Mouse (Mus musculus) embryo, embryonic 10 days (tissue): ENCODE data around the gene Gja3.
A peak's percentile ranks its signal among the peaks of the same experiment; 100 is the strongest.

Experiments used
- DNase-seq: peaks from one replicate; pipeline ENCODE4 v3.0.0-alpha.2; 2015; ENCODE audit warnings: low spot score

The Gja3 gene

DNA sequence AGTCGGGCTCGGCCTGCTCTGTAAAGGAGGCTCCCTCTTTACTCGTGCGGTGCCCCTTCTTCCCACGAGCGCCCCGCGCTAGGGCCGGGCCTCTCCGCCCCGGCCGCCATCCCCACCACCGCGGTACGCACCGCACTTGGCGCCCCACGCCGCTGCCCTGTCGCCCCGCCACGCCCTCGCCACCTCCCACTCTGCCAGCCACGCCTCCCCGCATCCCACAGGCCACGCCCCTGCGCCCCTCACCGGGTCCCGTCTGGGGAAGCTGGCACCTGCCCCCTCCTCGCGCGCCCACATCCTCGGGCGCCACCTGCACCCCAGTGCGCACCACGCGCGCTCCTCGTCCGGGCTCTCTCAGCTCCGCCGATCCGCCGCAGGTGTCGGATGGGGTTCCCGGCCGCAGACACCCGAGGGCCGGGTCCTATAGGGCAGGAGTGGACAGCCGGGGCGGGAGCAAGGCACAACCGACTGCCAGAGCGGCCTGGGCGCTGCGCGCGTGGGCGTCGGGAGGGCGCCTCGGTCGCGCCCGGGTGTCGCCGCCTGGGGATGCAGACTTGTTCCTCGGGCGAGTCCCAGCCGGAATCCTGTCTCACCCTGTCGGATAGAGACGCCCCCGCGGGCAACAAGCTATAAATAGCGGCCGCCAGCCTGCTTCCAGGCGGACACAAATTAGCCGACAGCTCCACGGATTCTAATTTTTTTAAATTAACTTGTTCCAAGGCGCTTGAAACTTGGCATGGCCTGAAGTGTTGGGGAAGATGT is at the start of gene Gja3:
TSS of gene Gja3 (minus strand) at position 538 of the 759 bp plus-strand sequence.
- DNase-seq = peak; percentile 56

GRCm38 (mm10) chr14:57107091-57107490 is 49.2 kb upstream of the Gja3 start:
- DNase-seq = no peak

DNA sequence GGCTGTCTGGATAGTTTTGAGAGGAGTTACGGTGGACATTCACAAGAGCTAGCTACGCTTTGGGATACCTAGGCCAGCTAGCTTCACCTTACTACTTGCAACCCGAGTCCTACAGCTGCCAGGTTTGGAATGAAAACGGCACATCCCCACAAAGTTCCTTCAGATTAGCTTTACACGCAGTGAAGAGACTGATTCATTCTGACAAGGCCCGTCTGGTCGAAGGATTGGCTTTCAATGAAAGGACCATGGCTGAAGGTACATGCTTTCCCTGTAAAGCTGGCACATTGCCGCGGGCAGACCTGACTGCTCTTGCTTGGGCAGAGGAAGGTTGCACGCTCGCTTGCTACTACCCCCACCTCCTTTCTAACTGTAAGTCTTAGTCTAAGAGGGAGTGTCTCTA is 47.8 kb upstream of the Gja3 start:
- no peak for DNase-seq

GRCm38 (mm10) chr14:57105111-57105510 is 47.2 kb upstream of the Gja3 start:
- no peak for DNase-seq

- DNase-seq = peak; percentile 61
Measured at GRCm38 (mm10) chr14:57104106-57105023, 46.5 kb upstream of the Gja3 start, which contains the start of gene Gjb2. Gene Gjb2 (minus strand): TSS chr14:57104702.

- no peak for DNase-seq
Measured at GRCm38 (mm10) chr14:57103711-57104105, 45.8 kb upstream of the Gja3 start.

DNA sequence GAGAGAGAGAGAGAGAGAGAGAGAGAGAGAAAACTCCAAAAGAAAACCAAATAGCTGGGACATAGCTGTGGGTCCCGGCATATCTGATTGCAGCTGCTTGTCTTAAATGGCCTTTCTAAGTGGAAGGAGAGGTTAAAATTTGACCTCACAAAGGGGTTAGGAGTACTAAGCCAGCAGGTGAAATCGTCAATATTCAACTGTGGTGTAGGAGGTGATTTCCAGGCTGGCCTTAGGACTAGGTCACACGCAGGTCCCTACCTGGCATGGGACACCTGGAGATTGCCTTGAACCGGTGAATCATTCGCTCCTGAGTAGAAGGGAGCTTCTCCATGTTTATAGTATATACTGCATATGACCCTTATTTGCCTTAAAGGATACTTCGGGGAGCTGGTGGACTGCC is 45.2 kb upstream of the Gja3 start:
- no peak for DNase-seq

- no peak for DNase-seq
Measured at GRCm38 (mm10) chr14:57101623-57102022, 43.7 kb upstream of the Gja3 start.

DNA sequence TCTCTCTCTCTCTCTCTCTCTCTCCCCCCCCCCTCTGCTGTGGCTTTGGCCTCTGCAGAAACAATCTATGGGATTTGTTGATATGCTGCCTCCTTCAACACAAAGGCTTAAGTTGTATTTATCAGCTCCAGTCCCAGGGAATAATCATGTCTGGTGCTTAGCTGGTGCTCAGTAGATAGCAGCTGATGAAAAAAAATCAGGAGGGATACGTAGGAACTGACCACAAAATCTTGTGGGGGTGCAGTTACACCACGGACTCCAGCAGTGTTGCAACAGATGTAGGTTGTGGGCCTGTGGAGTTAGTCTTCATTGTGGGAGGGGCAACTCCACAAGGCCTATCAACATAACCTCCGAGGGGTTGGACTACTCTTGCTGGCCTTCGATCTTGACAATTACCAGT is 38.0 kb upstream of the Gja3 start:
- no peak for DNase-seq

DNA sequence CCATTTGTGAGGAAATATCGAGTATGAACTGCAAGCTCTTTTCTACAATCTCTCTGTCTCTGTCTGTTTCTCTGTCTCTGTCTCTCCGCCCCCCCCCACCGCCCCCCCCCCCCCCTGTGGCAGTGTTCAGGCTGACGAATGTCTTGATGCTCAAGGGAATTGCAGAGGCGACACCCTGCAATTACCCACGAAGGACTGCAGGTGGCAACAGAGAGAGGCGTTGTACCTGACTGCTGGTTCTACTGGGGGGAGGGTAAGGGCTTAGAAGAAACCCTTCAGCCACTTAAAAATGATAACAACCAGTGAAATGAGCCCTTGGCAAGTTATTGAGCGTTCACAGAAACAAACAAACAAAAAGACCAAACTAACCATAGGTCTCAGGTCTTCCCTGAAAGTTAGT is 35.1 kb upstream of the Gja3 start:
- DNase-seq = peak; percentile 74

DNA sequence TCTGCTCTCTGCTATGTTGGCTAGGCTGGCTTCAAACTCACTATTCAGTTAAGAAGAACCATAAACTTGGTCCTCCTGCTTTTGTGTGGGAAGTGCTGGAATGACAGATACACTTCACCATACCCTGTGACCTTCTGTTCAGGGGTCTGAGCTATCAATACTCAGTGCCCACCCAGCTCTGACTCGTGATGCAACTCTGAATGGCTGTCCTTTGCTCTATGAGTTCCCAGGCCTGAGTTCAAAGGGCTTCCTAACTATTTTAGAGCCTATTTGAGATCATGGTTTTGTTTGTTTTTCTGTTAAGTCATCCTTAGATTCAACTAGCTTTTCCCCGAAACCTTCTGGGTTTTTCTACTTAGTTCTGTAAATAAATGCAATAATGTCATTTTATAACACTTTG is 32.1 kb upstream of the Gja3 start:
- DNase-seq = no peak

DNA sequence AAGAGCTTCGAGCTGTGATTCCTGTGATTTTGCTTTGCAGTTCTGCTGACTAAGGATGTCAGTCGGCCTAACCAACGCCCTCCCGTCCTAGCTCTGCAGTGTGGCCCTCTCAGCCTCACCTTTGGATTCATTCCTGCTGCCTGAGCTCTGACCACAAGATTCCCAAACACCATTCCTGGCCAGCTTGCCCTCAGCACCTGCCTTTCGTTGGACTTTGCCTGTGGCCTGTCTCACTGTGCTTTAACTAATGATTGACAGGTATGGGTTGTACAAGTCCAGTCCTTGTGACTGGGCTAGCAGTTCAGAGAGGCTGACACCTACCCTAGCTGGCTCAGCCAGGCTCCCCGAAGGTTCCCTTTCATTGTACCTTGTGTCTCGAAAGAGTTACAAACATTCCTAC is 31.2 kb upstream of the Gja3 start:
- DNase-seq = no peak

DNA sequence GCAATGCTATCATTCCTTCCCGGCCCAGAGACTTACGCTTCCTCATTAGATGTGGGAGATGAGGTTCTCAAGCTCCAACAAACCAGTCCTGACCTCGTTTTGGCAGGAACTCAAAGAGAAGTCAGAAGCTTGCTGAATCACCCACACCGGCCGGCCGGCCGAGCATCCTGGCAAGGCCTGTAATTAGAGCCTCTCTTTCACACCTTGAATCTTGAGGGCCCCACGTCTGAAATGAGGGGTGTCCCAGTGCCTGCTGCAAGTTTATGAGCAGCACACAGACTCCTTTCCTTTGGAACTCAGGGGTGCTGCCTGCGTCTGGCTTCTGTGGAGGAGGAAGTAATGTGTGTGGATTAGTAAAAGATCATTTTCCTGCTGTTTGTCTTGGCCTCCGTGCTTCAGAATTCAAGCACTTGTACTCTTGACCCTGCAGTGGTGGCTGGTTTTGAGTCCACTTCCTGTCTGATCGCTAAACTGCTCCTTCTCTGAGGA is 26.3 kb upstream of the Gja3 start:
- DNase-seq = no peak

- no peak for DNase-seq
Measured at GRCm38 (mm10) chr14:57082863-57083262, 25.0 kb upstream of the Gja3 start.

DNA sequence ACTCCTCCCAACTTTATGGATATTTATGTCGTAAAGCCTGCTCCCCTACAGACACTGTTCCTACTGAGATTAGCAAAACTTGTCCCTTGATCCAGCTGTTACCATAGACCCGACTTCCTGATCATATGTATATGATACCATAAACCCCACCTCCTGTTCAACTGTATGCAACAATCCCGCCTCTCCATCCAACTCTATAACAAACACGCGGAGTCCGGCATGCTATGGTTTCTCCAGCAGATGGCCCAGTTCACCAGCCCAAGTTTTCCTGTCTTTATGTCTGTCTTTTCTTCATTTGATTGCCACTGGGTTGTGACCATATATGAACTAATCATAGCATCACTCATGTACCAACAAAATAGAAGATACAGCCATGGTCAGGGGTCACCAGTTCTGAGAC is 17.6 kb upstream of the Gja3 start:
- no peak for DNase-seq

GRCm38 (mm10) chr14:57069906-57070305 is 12.0 kb upstream of the Gja3 start:
- peak; percentile 63 for DNase-seq

- DNase-seq = no peak
Measured at GRCm38 (mm10) chr14:57066053-57066452, 8.2 kb upstream of the Gja3 start.

DNA sequence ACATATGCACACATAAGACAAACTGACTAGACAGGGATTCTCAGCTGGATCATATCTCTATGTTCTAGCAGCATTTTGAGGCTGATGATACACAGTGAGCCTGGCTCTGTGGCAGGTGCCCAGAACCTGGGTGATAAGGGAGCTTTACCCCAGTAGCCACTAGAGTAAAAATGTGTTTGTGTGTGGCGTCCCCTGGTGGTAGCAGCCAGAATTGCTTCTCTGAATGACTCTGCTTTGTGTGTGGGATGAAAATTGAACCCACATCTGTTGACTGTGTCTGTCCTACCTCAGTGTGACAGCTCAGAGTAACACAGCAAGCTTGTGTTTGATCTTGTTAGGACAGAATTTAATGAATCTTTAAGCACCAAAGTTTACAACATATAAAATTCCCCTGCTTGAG is 2.2 kb upstream of the Gja3 start:
- peak; percentile 86 for DNase-seq

DNA sequence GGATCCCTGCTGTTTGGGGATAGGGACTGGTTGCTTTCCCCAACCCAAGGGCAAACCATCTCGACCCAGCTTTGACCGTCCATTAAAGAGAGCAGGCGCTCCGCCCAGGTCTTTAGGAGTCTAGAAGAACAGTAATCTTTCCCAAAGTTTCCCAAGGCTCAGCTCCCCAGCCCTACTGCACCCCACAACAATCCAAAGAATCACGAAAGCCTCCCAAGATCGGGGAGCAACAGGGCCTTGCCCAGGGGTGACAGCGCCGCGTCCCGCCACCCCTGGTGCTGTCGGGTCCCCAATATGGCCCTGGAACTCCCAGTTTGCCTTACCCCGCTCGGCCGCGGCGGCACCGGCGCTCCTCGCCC is 717 bp downstream of the Gja3 start:
- no peak for DNase-seq

GRCm38 (mm10) chr14:57052713-57053112 is 5.2 kb downstream of the Gja3 start:
- DNase-seq = no peak

DNA sequence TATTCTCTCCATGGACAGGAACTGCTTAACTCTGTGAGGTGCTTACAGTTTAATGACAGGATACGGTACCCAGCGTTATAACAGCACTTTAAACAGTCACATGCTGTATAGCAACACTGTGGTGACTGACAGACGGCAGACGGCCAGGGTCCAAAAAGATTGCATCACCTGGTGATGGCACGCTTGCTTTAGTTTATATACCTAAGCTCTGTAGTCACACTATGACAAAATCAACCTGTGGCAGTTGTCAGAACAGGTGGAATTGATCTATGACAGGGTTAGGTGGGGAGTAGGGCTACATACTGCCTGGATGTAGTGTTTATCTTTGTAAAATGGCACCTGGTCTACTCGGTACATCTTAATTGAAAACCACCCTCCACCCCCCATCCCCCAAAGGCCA is 14.0 kb downstream of the Gja3 start:
- no peak for DNase-seq

GRCm38 (mm10) chr14:57041439-57041838 is 16.5 kb downstream of the Gja3 start:
- DNase-seq = no peak

- DNase-seq = no peak
Measured at GRCm38 (mm10) chr14:57034926-57035498, 22.9 kb downstream of the Gja3 start.
